Mouse (Mus musculus) adrenal gland, postnatal 14 days (tissue): ENCODE data around the gene Gm2974. TPM values are rescaled to one million over a fixed set of nuclear protein-coding genes. Genes with fewer than 3 reads are reported as not detected.
"Not testable (repeated sequence)": the region's sequence is repeated elsewhere in the genome, so short reads cannot be mapped to it uniquely, and the experiment has no call there.

ENCODE experiments used
- DNase-seq: peaks from one replicate; pipeline ENCODE4 v3.0.0; 2021; ENCODE audit warnings: mixed read lengths
- long read RNA-seq, 2 experiments: library from polyadenylated mRNA; stranded (forward); transcript quantifications; one replicate each; pipeline ENCODE4 v2.0.0; 2021
- total RNA-seq: library from RNA; stranded (reverse); gene quantifications from 2 replicates; pipeline ENCODE4 v1.2.3, GENCODE M21; 2021

The Gm2974 gene
- total RNA-seq = not detected in 2 replicates
- long read RNA-seq, experiment 1 = 0 reads
- long read RNA-seq, experiment 2 = 0 reads

- DNase-seq = peak; percentile 16
These were observed at the start of gene Gm2974 for GRCm38 (mm10) chr14:4182491-4183210. Gene Gm2974 (plus strand): TSS chr14:4182576.

- DNase-seq = peak; percentile 3
These were observed 40.7 kb upstream of the Gm2974 start for GRCm38 (mm10) chr14:4141646-4142045.

GRCm38 (mm10) chr14:4164730-4165129 is 17.6 kb upstream of the Gm2974 start, which contains the start of gene Gm3127:
Gene Gm3127 (plus strand): TSS chr14:4165030.
- DNase-seq = not testable (repeated sequence)

GRCm38 (mm10) chr14:4182030-4182429 is 346 bp upstream of the Gm2974 start:
- not testable (repeated sequence) for DNase-seq

GRCm38 (mm10) chr14:4183375-4183774 is 999 bp downstream of the Gm2974 start:
- not testable (repeated sequence) for DNase-seq

- DNase-seq = not testable (repeated sequence)
These were observed 67.0 kb downstream of the Gm2974 start, which contains the start of gene Gm3138 for GRCm38 (mm10) chr14:4249331-4249730. Gene Gm3138 (plus strand): TSS chr14:4249631.

Other genes with a start within 250 kb of the Gm2974 start
- not detected in 2 replicates for gene Gm3095, start 219.0 kb upstream of the Gm2974 start, total RNA-seq
- gene Gm3099, start 184.2 kb upstream of the Gm2974 start, total RNA-seq = not detected in 2 replicates
- 0.45 and 1.7 TPM in 2 replicates for gene Gm5796, start 158.6 kb upstream of the Gm2974 start, total RNA-seq
- gene Gm3115, start 98.5 kb upstream of the Gm2974 start, total RNA-seq = 0.26 and 0.37 TPM in 2 replicates
- 1.4 and 2.1 TPM in 2 replicates for gene Gm8108, start 72.0 kb upstream of the Gm2974 start, total RNA-seq
- not detected in 2 replicates for gene Gm3127, start 17.5 kb upstream of the Gm2974 start, total RNA-seq
- gene Gm3138, start 67.1 kb downstream of the Gm2974 start, total RNA-seq = not detected in 2 replicates
- gene Gm3149, start 134.7 kb downstream of the Gm2974 start, total RNA-seq = not detected in 2 replicates
- gene 2610042L04Rik, start 152.2 kb downstream of the Gm2974 start, total RNA-seq = not detected in 2 replicates
- gene Gm3159, start 214.9 kb downstream of the Gm2974 start, total RNA-seq = not detected in 2 replicates
- 0.56 and 0.74 TPM in 2 replicates for gene Gm3164, start 232.9 kb downstream of the Gm2974 start, total RNA-seq
- gene Gm3173, start 248.4 kb downstream of the Gm2974 start, total RNA-seq = not detected in 2 replicates